In the genomic region with DNA sequence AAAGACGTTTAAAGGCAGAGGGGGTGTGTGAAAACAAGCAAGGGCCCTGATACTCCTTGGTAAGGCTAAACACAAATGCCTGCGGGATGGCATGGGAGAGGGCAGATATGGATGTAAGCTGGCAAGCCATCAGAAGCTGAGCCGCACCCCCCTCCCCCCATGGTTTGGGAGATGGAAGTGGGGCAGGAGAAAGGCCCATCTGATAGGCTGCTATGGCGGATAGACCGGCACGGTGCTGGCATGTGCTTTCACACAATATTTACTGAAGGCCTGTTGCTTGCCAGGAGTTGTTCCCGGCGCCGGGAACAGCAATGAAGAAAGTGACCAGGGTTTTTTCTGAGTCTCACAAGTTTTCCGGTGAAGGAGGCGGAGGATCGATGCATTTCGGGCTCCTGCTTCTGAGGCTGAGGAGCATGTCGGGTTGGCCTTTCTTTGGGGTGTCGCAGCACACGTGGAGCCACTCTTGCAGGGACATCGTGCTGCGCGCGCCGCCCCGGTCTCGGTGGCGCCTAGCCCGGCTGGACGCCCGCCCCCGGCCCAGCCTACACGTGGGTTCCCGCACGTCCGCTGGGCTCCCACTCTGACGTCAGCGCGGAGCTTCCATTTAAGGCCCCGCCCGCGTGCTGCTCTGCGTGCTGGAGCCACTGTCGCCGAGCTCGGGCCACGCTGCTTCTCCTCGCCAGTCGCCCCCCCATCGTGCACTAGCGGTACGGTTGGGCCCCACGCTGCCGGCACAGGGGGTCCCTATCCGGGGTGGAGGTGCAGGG, we compare ENCODE assay signal across 8 mouse cellular contexts. TPM values are rescaled to one million over a fixed set of nuclear protein-coding genes. Genes with fewer than 3 reads are reported as not detected.
DNase-seq lines count a peak whose midpoint lies in the region; ATAC-seq and TF ChIP-seq lines count a peak whose summit lies in the region.

No protein-coding gene starts in this region.

- peak overlapping the region; percentile 96 to 99 (median 98) for H3K4me3 ChIP-seq in CH12.LX (replicated peaks in 1 of 3; ENCODE audit: low read depth in 2 of 3, low read length in 2 of 3, poor library complexity in 1 of 3)
- peak overlapping the region; percentile 92 for H3K4me3 ChIP-seq in forebrain, embryonic 11.5 days (ENCODE audit: low read depth, low read length)
- H3K4me3 ChIP-seq in heart, embryonic 16.5 days (ENCODE audit: low read length) = peak overlapping the region; percentile 100
- H3K4me3 ChIP-seq in liver, embryonic 14.5 days (ENCODE audit: insufficient read depth in 1 of 2, low read depth in 2 of 2, low read length in 2 of 2) = peak overlapping the region; percentile 61 to 87
- H3K4me3 ChIP-seq in stomach, embryonic 15.5 days (replicated peaks) = peak overlapping the region; percentile 74

- DNase-seq in CH12.LX (ENCODE audit: extremely low read depth) = peak; percentile 93
- DNase-seq in c-Kit-positive CD71-positive TER-119-negative erythroid progenitor cells, embryonic 14.5 days (ENCODE audit: low read depth) = peak; percentile 70
- DNase-seq in forebrain, embryonic 11.5 days (ENCODE audit: low spot score) = peak; percentile 97
- peak; percentile 97 for DNase-seq in kidney, postnatal 25 days
- DNase-seq in liver, embryonic 14.5 days (ENCODE audit: low read depth in 3 of 3, low spot score in 3 of 3) = peak; percentile 67 to 71 (median 67)
- peak; percentile 94 for DNase-seq in neural tube, embryonic 10.5 days (ENCODE audit: extremely low spot score, low spot score)

- dilution Hi-C loops in CH12.LX (cut with MboI; ENCODE audit: extremely low pct_ligation_motif_present, extremely low pct_unique_long_range_greater_than_20kb, low sequenced_read_pairs) = no loop called here

- peak; percentile 99 for TF ChIP-seq POLR2A in CH12.LX (IDR thresholded peaks at IDR 0.05; ENCODE audit: low read depth, low read length)

- WGBS in forebrain, embryonic 11.5 days = under 1% methylated on average over 51 of the region's 51 CpGs
- under 1% methylated on average over 51 of the region's 51 CpGs for WGBS in heart, embryonic 16.5 days
- WGBS in liver, embryonic 14.5 days (ENCODE audit: insufficient replicate concordance) = under 1% methylated on average over 51 of the region's 51 CpGs
- under 1% methylated on average over 51 of the region's 51 CpGs for WGBS in stomach, embryonic 15.5 days

- peak overlapping the region; percentile 44 for H3K4me2 ChIP-seq in CH12.LX (ENCODE audit: insufficient read depth, low read depth, poor library complexity, severe bottlenecking)
- peak overlapping the region; percentile 83 for H3K4me2 ChIP-seq in forebrain, embryonic 11.5 days (ENCODE audit: low read depth, low read length, severe bottlenecking)
- H3K4me2 ChIP-seq in heart, embryonic 16.5 days (ENCODE audit: low read depth, low read length) = peak overlapping the region; percentile 94
- peak overlapping the region; percentile 68 for H3K4me2 ChIP-seq in liver, embryonic 14.5 days (ENCODE audit: low read depth)
- peak overlapping the region; percentile 83 for H3K4me2 ChIP-seq in stomach, embryonic 15.5 days

- ATAC-seq in forebrain, embryonic 11.5 days (replicated peaks; ENCODE audit: low FRiP score) = peak; percentile 90
- ATAC-seq in heart, embryonic 16.5 days (replicated peaks; ENCODE audit: extremely low read depth, insufficient read depth, low FRiP score) = peak; percentile 86
- ATAC-seq in liver, embryonic 14.5 days (ENCODE audit: insufficient read depth) = peak; percentile 82
- peak; percentile 87 for ATAC-seq in stomach, embryonic 15.5 days (ENCODE audit: insufficient read depth, low FRiP score, low read depth)

- H3K36me3 ChIP-seq in CH12.LX (replicated peaks in 1 of 2; ENCODE audit: control insufficient read depth in 1 of 2, insufficient read depth in 1 of 2, low read length in 1 of 2) = peaks cover 16 to 31% of the 10 kb centered on the region in 2 experiments
- peaks cover 8% of the 10 kb centered on the region for H3K36me3 ChIP-seq in forebrain, embryonic 11.5 days (ENCODE audit: control insufficient read depth, insufficient read depth, low read length)
- H3K36me3 ChIP-seq in heart, embryonic 16.5 days (ENCODE audit: control insufficient read depth, insufficient read depth) = peaks cover 26% of the 10 kb centered on the region
- peaks cover 28% of the 10 kb centered on the region for H3K36me3 ChIP-seq in liver, embryonic 14.5 days (replicated peaks; ENCODE audit: control insufficient read depth, insufficient read depth, low read depth)
- H3K36me3 ChIP-seq in stomach, embryonic 15.5 days = peaks cover 18% of the 10 kb centered on the region

- H3K4me1 ChIP-seq in CH12.LX (ENCODE audit: control insufficient read depth in 1 of 2, insufficient read depth in 2 of 2) = peaks cover 0 to 26% of the 10 kb centered on the region in 2 experiments; a peak in 2 of 4 replicates
- H3K4me1 ChIP-seq in forebrain, embryonic 11.5 days (replicated peaks; ENCODE audit: control insufficient read depth, insufficient read depth, low read length) = peaks cover 8% of the 10 kb centered on the region; the same call in 1 of the 2 replicates
- peaks cover 22% of the 10 kb centered on the region for H3K4me1 ChIP-seq in heart, embryonic 16.5 days (ENCODE audit: control insufficient read depth, insufficient read depth, low read length)
- H3K4me1 ChIP-seq in liver, embryonic 14.5 days (replicated peaks; ENCODE audit: control insufficient read depth in 2 of 2, insufficient read depth in 2 of 2, low read length in 1 of 2) = peaks cover 0 to 19% of the 10 kb centered on the region in 2 experiments; a peak in 3 of 4 replicates
- H3K4me1 ChIP-seq in stomach, embryonic 15.5 days = peaks cover 10% of the 10 kb centered on the region

- H3K27me3 ChIP-seq in CH12.LX (replicated peaks) = no peaks in the 10 kb centered on the region
- no peaks in the 10 kb centered on the region for H3K27me3 ChIP-seq in forebrain, embryonic 11.5 days (ENCODE audit: control insufficient read depth, insufficient read depth, low read length)
- no peaks in the 10 kb centered on the region; the same call in 1 of the 2 replicates for H3K27me3 ChIP-seq in heart, embryonic 16.5 days (ENCODE audit: control insufficient read depth, insufficient read depth, low read length)
- no peaks in the 10 kb centered on the region for H3K27me3 ChIP-seq in liver, embryonic 14.5 days (ENCODE audit: control insufficient read depth, insufficient read depth, low read length)
- H3K27me3 ChIP-seq in stomach, embryonic 15.5 days (replicated peaks) = no peaks in the 10 kb centered on the region

- H3K9me3 ChIP-seq in CH12.LX (replicated peaks; ENCODE audit: low read length) = no peaks in the 10 kb centered on the region
- H3K9me3 ChIP-seq in forebrain, embryonic 11.5 days (ENCODE audit: control insufficient read depth, low read length) = no peaks in the 10 kb centered on the region
- H3K9me3 ChIP-seq in heart, embryonic 16.5 days (replicated peaks; ENCODE audit: control insufficient read depth, low read length) = no peaks in the 10 kb centered on the region
- no peaks in the 10 kb centered on the region for H3K9me3 ChIP-seq in liver, embryonic 14.5 days (ENCODE audit: control insufficient read depth, low read length)
- no peaks in the 10 kb centered on the region for H3K9me3 ChIP-seq in stomach, embryonic 15.5 days

- peak overlapping the region; percentile 94 for H3K9ac ChIP-seq in CH12.LX (ENCODE audit: insufficient read depth, low read depth)
- H3K9ac ChIP-seq in forebrain, embryonic 11.5 days (ENCODE audit: low read length) = peak overlapping the region; percentile 96
- peak overlapping the region; percentile 100 for H3K9ac ChIP-seq in heart, embryonic 16.5 days (ENCODE audit: low read length)
- peak overlapping the region; percentile 71 for H3K9ac ChIP-seq in liver, embryonic 14.5 days (replicated peaks)
- peak overlapping the region; percentile 83 for H3K9ac ChIP-seq in stomach, embryonic 15.5 days

- H3K79me2 ChIP-seq in CH12.LX (replicated peaks; ENCODE audit: control insufficient read depth, extremely low read depth, insufficient read depth, poor library complexity, severe bottlenecking) = peaks cover 18% of the 10 kb centered on the region

- H3K27ac ChIP-seq in CH12.LX (ENCODE audit: insufficient read depth, low read depth) = peak overlapping the region; percentile 69
- H3K27ac ChIP-seq in forebrain, embryonic 11.5 days (ENCODE audit: low read depth, low read length) = peak overlapping the region; percentile 81
- H3K27ac ChIP-seq in heart, embryonic 16.5 days (ENCODE audit: low read length) = peak overlapping the region; percentile 100
- peak overlapping the region; percentile 0; the same call in 1 of the 2 replicates for H3K27ac ChIP-seq in liver, embryonic 14.5 days
- peak overlapping the region; percentile 94 for H3K27ac ChIP-seq in stomach, embryonic 15.5 days

- no peak for TF ChIP-seq RAD21 in CH12.LX (IDR thresholded peaks at IDR 0.05; ENCODE audit: low read depth, low read length)

- no peak for TF ChIP-seq EP300 in CH12.LX (IDR thresholded peaks at IDR 0.05; ENCODE audit: low read length)
- 0 out of 2 replicates have a peak, but pooled peaks have one; percentile 25 for TF ChIP-seq EP300 in liver, embryonic 14.5 days (IDR thresholded peaks at IDR 0.05; ENCODE audit: low read depth)

- TF ChIP-seq CTCF in CH12.LX (conservative IDR thresholded peaks at IDR 0.05 in 1 of 2, IDR thresholded peaks at IDR 0.05 in 1 of 2; ENCODE audit: low read depth in 2 of 2, low read length in 2 of 2) = no peak
- no peak for TF ChIP-seq CTCF in liver, embryonic 14.5 days (IDR thresholded peaks at IDR 0.05; ENCODE audit: low read depth)

- in situ Hi-C loops in CH12.LX (cut with MboI; ENCODE audit: low pct_ligation_motif_present, low pct_unique_long_range_greater_than_20kb, low sequenced_read_pairs) = loop anchor here (5.0 kb wide), 1 partner anchor 48 kb away; a partner anchor contains a TSS

RNA-seq across cellular contexts. Expression of a gene that starts 4.1 kb away (rescaled TPM):
- 702 and 970 TPM in 2 replicates for total RNA-seq in CH12.LX (2012; rRNA removed)
- total RNA-seq in CH12.LX (2014; rRNA removed) = 1,007 and 1,199 TPM in 2 replicates
- polyA plus RNA-seq in CH12.LX (2012; ENCODE audit: insufficient read length, low read depth) = 1,412 and 1,555 TPM in 2 replicates
- 2,020 and 2,118 TPM in 2 replicates for polyA plus RNA-seq in forebrain, embryonic 11.5 days (2014; fragmentation: Nextera tagmentation; extraction: Ambion mirVana)
- 3,218 and 3,386 TPM in 2 replicates for polyA plus RNA-seq in heart, embryonic 16.5 days (2015; fragmentation: Nextera tagmentation; extraction: Ambion mirVana)
- polyA plus RNA-seq in liver, embryonic 14.5 days (2012; rRNA removed) = 339 and 356 TPM in 2 replicates
- polyA plus RNA-seq in liver, embryonic 14.5 days (2014; fragmentation: Nextera tagmentation; extraction: Ambion mirVana) = 1,026 and 1,104 TPM in 2 replicates
- 1,836 and 1,959 TPM in 2 replicates for polyA plus RNA-seq in stomach, embryonic 15.5 days (2015; fragmentation: Nextera tagmentation; extraction: Ambion mirVana)

RNA-seq across cellular contexts. Expression of a gene that starts 15.6 kb away (rescaled TPM):
- total RNA-seq in CH12.LX (2012; rRNA removed) (not detected in 2 replicates), CH12.LX (2014; rRNA removed) (not detected in 2 replicates)
- not detected in 2 replicates for polyA plus RNA-seq in CH12.LX (2012; ENCODE audit: insufficient read length, low read depth)
- 0.13 TPM in 1 of 2 replicates, not detected in the other for polyA plus RNA-seq in forebrain, embryonic 11.5 days (2014; fragmentation: Nextera tagmentation; extraction: Ambion mirVana)
- polyA plus RNA-seq in heart, embryonic 16.5 days (2015; fragmentation: Nextera tagmentation; extraction: Ambion mirVana) = not detected in 2 replicates
- polyA plus RNA-seq in liver, embryonic 14.5 days (2012; rRNA removed) = 0.11 and 0.17 TPM in 2 replicates
- polyA plus RNA-seq in liver, embryonic 14.5 days (2014; fragmentation: Nextera tagmentation; extraction: Ambion mirVana) = 0.09 and 0.21 TPM in 2 replicates
- 0.17 TPM in 2 replicates for polyA plus RNA-seq in stomach, embryonic 15.5 days (2015; fragmentation: Nextera tagmentation; extraction: Ambion mirVana)

RNA-seq across cellular contexts. Expression of a gene that starts 49.5 kb away (rescaled TPM):
- total RNA-seq in CH12.LX (2012; rRNA removed) (79.2 and 103 TPM in 2 replicates), CH12.LX (2014; rRNA removed) (161 and 198 TPM in 2 replicates)
- 164 and 172 TPM in 2 replicates for polyA plus RNA-seq in CH12.LX (2012; ENCODE audit: insufficient read length, low read depth)
- 53.9 and 56.2 TPM in 2 replicates for polyA plus RNA-seq in forebrain, embryonic 11.5 days (2014; fragmentation: Nextera tagmentation; extraction: Ambion mirVana)
- 32.2 and 33.3 TPM in 2 replicates for polyA plus RNA-seq in heart, embryonic 16.5 days (2015; fragmentation: Nextera tagmentation; extraction: Ambion mirVana)
- 8.1 and 13.4 TPM in 2 replicates for polyA plus RNA-seq in liver, embryonic 14.5 days (2012; rRNA removed)
- polyA plus RNA-seq in liver, embryonic 14.5 days (2014; fragmentation: Nextera tagmentation; extraction: Ambion mirVana) = 27.8 and 33.1 TPM in 2 replicates
- polyA plus RNA-seq in stomach, embryonic 15.5 days (2015; fragmentation: Nextera tagmentation; extraction: Ambion mirVana) = 48.6 and 52.6 TPM in 2 replicates

RNA-seq across cellular contexts. Expression of a gene that starts 49.5 kb away (rescaled TPM):
- total RNA-seq in CH12.LX (2012; rRNA removed) (21.9 and 26.0 TPM in 2 replicates), CH12.LX (2014; rRNA removed) (17.8 and 20.3 TPM in 2 replicates)
- 17.2 and 20.8 TPM in 2 replicates for polyA plus RNA-seq in CH12.LX (2012; ENCODE audit: insufficient read length, low read depth)
- polyA plus RNA-seq in forebrain, embryonic 11.5 days (2014; fragmentation: Nextera tagmentation; extraction: Ambion mirVana) = 18.3 and 23.7 TPM in 2 replicates
- 10.4 and 13.0 TPM in 2 replicates for polyA plus RNA-seq in heart, embryonic 16.5 days (2015; fragmentation: Nextera tagmentation; extraction: Ambion mirVana)
- 5.3 and 6.3 TPM in 2 replicates for polyA plus RNA-seq in liver, embryonic 14.5 days (2012; rRNA removed)
- polyA plus RNA-seq in liver, embryonic 14.5 days (2014; fragmentation: Nextera tagmentation; extraction: Ambion mirVana) = 4.1 and 4.3 TPM in 2 replicates
- 20.2 and 21.8 TPM in 2 replicates for polyA plus RNA-seq in stomach, embryonic 15.5 days (2015; fragmentation: Nextera tagmentation; extraction: Ambion mirVana)

Comparison
In these comparisons a context has a peak if more than half of its experiments do, and no peak if none do; other contexts are left out.
1. Peak in every context shown above with its lines: DNase-seq, ATAC-seq, H3K4me3 ChIP-seq and H3K27ac ChIP-seq.
2. H3K27ac ChIP-seq: peak in every context shown above with its lines; median percentile 100 in heart, embryonic 16.5 days; 94 in stomach, embryonic 15.5 days; 81 in forebrain, embryonic 11.5 days; 69 in CH12.LX; 0 in liver, embryonic 14.5 days.
3. H3K4me2 ChIP-seq: peak in every context shown above with its lines; median percentile 94 in heart, embryonic 16.5 days; 83 in forebrain, embryonic 11.5 days; 83 in stomach, embryonic 15.5 days; 68 in liver, embryonic 14.5 days; 44 in CH12.LX.